Mouse (Mus musculus) ES-Bruce4 (cell line): ENCODE measurements around the gene Srp72. TPM values are rescaled to one million over a fixed set of nuclear protein-coding genes. Genes with fewer than 3 reads are reported as not detected.
"Not testable (repeated sequence)": the region's sequence is repeated elsewhere in the genome, so short reads cannot be mapped to it uniquely, and the experiment has no call there.

ENCODE experiments used
- H3K27ac ChIP-seq: 2 replicates; pipeline ENCODE4 v1.5.1; 2012; ENCODE audit warnings: low read length, inconsistent platforms; ENCODE audit not compliant: insufficient read depth
- H3K27me3 ChIP-seq: 2 replicates; pipeline ENCODE4 v1.6.1; 2012; ENCODE audit warnings: mild to moderate bottlenecking, low read length, inconsistent platforms; ENCODE audit not compliant: control insufficient read depth, poor library complexity, insufficient read depth, severe bottlenecking
- H3K36me3 ChIP-seq: 2 replicates; pipeline ENCODE4 v1.6.1; 2012; ENCODE audit warnings: inconsistent platforms, mild to moderate bottlenecking, low read length, moderate library complexity; ENCODE audit not compliant: control insufficient read depth, poor library complexity, insufficient read depth, severe bottlenecking
- H3K4me1 ChIP-seq: one replicate; pipeline ENCODE4 v1.8.1; 2011; ENCODE audit warnings: low read length; ENCODE audit not compliant: control insufficient read depth, insufficient read depth
- H3K4me3 ChIP-seq: 2 replicates; pipeline ENCODE4 v1.5.1; 2011; ENCODE audit warnings: low read depth, mild to moderate bottlenecking, low read length
- H3K9ac ChIP-seq: 2 replicates; pipeline ENCODE4 v1.6.1; 2012; ENCODE audit warnings: low read depth, mild to moderate bottlenecking, inconsistent platforms; ENCODE audit not compliant: poor library complexity, severe bottlenecking
- H3K9me3 ChIP-seq: replicated peaks from 2 replicates; pipeline ENCODE4 v1.6.1; 2012; ENCODE audit warnings: mild to moderate bottlenecking, low read length, inconsistent platforms; ENCODE audit not compliant: control insufficient read depth, poor library complexity, insufficient read depth, severe bottlenecking
- CTCF ChIP-seq: IDR thresholded peaks from one replicate; pipeline ENCODE4 v1.8.1; 2011; ENCODE audit warnings: low read depth, low read length
- EP300 ChIP-seq: IDR thresholded peaks from 2 replicates; pipeline ENCODE4 v1.6.1; 2011; ENCODE audit warnings: low read depth, low read length; ENCODE audit not compliant: insufficient read depth
- POLR2A ChIP-seq: IDR thresholded peaks from one replicate; pipeline ENCODE4 v1.8.1; 2011; ENCODE audit warnings: low read length; ENCODE audit not compliant: insufficient read depth
- polyA plus RNA-seq: library from polyadenylated mRNA; stranded (reverse); fragments of >200 nt; gene quantifications from 2 replicates; pipeline ENCODE4 v1.2.4, GENCODE M21; 2011; ENCODE audit warnings: low read depth; ENCODE audit not compliant: missing spikeins, insufficient read depth, insufficient read length

The Srp72 gene
- polyA plus RNA-seq, 1 experiment: 172 TPM

DNA sequence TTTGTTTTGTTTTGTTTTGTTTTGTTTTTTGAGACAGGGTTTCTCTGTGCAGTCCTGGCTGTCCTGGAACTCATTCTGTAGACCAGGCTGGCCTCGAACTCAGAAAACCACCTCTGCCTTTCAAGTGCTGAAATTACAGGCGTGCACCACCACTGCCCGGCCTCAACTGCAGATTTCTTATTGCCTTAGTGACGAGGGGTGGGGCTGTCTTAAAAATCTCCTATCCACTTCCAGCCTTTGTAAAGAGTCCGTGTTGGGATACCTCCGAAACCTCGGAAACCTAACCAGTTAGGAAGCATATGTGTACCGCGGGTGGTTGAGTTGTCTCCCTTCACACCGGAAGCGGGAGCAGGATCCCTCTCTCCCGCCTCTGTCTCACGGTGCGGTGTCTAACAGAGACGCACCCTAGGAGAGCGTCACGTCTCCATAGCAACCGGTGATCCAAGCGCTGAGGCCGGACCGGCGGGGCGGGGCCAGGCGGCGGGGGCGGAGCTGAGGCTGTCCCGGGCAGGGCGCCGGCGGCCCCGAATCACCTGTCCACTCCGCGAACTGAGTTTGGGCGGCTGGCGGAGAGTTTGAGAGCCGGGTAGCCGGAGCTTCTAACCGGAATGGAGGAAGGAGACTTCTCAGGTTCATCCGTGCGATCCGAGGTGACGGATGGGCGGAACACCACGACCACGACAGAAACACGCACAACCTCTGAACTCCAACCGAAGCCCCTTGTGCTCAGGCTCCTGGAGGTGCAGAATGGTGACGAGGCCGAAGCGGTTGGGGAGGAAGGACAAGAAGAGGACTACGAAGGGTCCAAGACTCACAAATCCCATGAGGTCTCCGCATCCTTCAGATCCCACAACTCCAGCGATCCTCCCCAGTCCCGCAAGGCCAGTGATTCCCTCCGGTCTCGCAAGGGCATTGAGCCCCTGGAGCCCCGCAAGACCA, 41.3 kb downstream of the Srp72 start, which contains the start of gene Thegl:
Gene Thegl, plus strand, starts transcription at position 480 of the 939 bp plus-strand sequence.
- Histone ChIP-seq H3K27me3 (0 out of 2 replicates have a peak, but pooled peaks cover 3% of the 10 kb centered on the region), H3K9me3 (peaks cover 18% of the 10 kb centered on the region), H3K9ac (0 out of 2 replicates have a peak within 1 kb of the TSS, but pooled peaks have one; percentile 3), H3K4me1 (no peaks in the 10 kb centered on the region), H3K36me3 (no peaks in the 10 kb centered on the region), H3K4me3 (peak within 1 kb of the TSS; percentile 55), H3K27ac (no peak within 1 kb of the TSS)
- TF ChIP-seq EP300 (no peak), POLR2A (no peak), CTCF (no peak)

DNA sequence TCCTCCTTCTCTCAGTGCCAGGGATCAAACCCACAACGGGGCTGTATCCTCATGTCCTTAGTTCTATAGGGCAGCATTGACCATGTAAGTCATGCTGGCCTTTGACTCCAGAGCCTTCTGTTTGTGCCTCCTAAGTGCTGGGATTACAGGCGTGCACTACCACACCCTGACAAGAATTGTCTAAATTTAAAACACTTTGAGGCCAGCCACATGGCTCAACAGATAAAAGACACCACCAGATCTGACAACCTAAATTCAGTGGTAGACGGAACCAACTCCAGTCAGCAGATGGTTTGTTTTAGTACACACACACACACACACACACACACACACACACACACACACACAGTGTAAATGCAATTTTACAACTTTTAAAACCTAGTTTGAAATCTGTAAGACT, 53.6 kb downstream of the Srp72 start:
- no peak for TF ChIP-seq POLR2A
- TF ChIP-seq EP300: no peak
- no peak for TF ChIP-seq CTCF

DNA sequence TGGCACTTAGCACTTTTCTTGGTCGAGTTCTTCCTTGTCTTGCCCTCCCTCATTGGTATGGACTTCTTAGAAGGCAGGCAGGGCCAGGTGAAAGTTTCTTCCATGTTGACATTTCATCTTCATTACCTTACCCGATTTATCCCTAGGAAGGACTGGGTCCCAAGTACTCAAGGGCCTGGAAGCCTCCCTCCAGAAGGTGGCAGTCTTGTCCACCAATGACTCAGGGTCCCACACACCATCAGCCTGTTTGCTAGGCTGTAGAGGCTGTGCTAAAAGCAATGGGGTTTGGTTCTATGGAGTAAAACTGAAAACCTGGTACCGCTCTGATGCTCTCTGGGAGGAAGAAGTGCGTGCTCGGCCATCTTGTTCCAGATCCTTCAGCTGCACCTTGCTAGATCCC, 55.3 kb downstream of the Srp72 start:
- no peak overlapping the region for H3K27ac ChIP-seq
- no peak overlapping the region for H3K9ac ChIP-seq
- H3K4me1 ChIP-seq: no peaks in the 10 kb centered on the region
- no peak for TF ChIP-seq POLR2A
- TF ChIP-seq CTCF: peak; percentile 61
- no peak overlapping the region for H3K4me3 ChIP-seq
- peaks cover 5% of the 10 kb centered on the region; the same call in 1 of the 2 replicates for H3K9me3 ChIP-seq
- no peaks in the 10 kb centered on the region for H3K36me3 ChIP-seq
- no peaks in the 10 kb centered on the region for H3K27me3 ChIP-seq

More for the DNA sequence above, 53.6 kb downstream of the Srp72 start:
- Histone ChIP-seq H3K36me3 (no peaks in the 10 kb centered on the region), H3K9me3 (peaks cover 20% of the 10 kb centered on the region), H3K4me3 (no peak overlapping the region), H3K27ac (no peak overlapping the region), H3K4me1 (no peaks in the 10 kb centered on the region), H3K9ac (no peak overlapping the region), H3K27me3 (no peaks in the 10 kb centered on the region)

DNA sequence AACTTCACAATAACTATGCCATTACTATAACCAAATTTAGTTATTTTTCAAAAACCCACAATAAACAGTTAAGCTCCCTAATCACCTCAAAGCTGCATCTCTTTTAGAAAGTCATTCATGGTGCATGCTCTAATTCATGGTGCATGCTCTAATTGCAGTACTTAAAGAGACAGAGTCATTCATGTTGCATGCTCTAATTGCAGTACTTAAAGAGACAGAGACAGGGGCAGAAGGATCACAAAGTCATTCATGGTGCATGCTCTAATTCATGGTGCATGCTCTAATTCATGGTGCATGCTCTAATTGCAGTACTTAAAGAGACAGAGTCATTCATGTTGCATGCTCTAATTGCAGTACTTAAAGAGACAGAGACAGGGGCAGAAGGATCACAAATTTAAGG, 60.6 kb downstream of the Srp72 start:
- H3K4me1 ChIP-seq, H3K9me3 ChIP-seq, H3K27me3 ChIP-seq, H3K27ac ChIP-seq, H3K36me3 ChIP-seq, H3K9ac ChIP-seq, H3K4me3 ChIP-seq: not testable (repeated sequence)

DNA sequence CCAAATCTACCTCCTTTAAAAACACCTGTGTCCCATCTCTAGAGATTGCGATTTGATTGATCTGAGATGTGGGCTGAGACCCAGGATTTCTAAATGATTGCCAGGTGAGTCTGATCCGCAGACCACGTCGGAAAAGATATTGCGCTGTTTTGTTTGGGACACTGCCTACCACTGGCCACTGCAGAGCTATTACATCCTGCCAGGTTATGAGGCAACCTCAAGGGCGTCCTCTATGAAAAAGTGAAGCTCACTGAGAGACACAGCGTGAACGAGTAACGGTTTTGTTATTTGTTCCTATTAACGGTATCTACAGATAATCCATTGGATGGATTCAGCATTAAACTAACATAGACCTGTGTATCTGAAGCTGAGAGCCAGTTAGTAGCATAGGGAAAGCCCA, 64.0 kb downstream of the Srp72 start:
- H3K27me3 ChIP-seq: no peaks in the 10 kb centered on the region
- H3K36me3 ChIP-seq: no peaks in the 10 kb centered on the region
- H3K9ac ChIP-seq: no peak overlapping the region
- H3K4me1 ChIP-seq: no peaks in the 10 kb centered on the region
- TF ChIP-seq POLR2A: no peak
- TF ChIP-seq EP300: no peak
- no peak for TF ChIP-seq CTCF
- no peaks in the 10 kb centered on the region for H3K9me3 ChIP-seq
- H3K27ac ChIP-seq: no peak overlapping the region
- H3K4me3 ChIP-seq: no peak overlapping the region

DNA sequence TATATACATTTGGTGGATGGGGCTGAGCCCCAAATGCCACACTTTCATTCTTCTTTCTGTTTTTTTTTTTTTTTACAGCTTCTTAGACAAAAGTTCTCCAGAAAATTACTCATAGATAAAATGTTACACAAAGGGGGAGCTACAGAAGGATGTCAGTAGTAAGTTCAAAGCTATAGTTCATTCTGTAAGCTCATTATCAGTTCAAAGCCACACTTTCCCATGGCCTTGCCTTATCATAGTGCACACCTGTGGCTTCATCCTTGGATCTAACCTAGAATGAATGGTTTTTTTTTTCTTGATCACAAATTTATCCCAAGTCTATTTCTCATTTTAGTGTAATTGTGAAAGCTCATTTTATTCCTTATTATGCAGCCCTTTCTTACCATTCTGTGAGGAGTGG, 64.9 kb downstream of the Srp72 start:
- Histone ChIP-seq H3K4me3 (no peak overlapping the region), H3K9ac (no peak overlapping the region), H3K27ac (no peak overlapping the region), H3K9me3 (no peaks in the 10 kb centered on the region), H3K36me3 (no peaks in the 10 kb centered on the region), H3K4me1 (no peaks in the 10 kb centered on the region), H3K27me3 (no peaks in the 10 kb centered on the region)
- TF ChIP-seq EP300 (no peak), CTCF (no peak), POLR2A (no peak)
